Mouse (Mus musculus) stomach, postnatal 0 days (tissue): ENCODE results near the gene Slc16a13.

Experiments used
- CTCF ChIP-seq: IDR thresholded peaks from 2 replicates; pipeline ENCODE4 v1.5.1; 2016; ENCODE audit warnings: antibody characterized with exemption, low read depth, mild to moderate bottlenecking, moderate library complexity
- EP300 ChIP-seq: optimal IDR thresholded peaks from 2 replicates; pipeline ENCODE3; 2016; ENCODE audit warnings: antibody characterized with exemption

- no peak for TF ChIP-seq EP300
- peak; percentile 71 for TF ChIP-seq CTCF
These were observed 49.0 kb downstream of the Slc16a13 start for GRCm38 (mm10) chr11:70171847-70172246.
